Mouse (Mus musculus): ENCODE data around the gene Tmem191c. TPM values are rescaled to one million over a fixed set of nuclear protein-coding genes. Genes with fewer than 3 reads are reported as not detected.

Tmem191c gene
- total RNA-seq, 2 experiments from 2014 or later = 0.91 to 1.4 TPM

DNA sequence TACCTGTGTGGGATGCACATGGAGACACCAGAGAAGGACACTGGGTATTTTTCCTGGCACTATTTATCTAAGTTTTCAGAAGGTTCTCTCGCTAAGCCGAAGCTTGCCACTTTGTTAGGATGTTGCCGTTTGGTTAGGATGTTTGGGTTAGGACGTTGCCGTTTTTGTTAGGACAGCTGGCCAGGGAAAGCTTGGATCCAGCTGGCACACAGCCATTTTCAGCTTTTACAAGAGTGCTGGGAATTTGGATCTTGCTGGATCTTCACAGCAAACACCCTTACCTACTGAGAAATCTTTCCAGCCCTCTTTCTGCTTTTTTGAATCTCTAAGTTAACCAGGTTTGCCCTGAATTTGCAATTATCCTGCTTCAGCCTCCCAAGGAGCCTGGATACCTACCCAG lies 45.6 kb downstream of the Tmem191c start:
- intact Hi-C loops (cut with DNase I) = no loop called here
- no peak for DNase-seq

DNA sequence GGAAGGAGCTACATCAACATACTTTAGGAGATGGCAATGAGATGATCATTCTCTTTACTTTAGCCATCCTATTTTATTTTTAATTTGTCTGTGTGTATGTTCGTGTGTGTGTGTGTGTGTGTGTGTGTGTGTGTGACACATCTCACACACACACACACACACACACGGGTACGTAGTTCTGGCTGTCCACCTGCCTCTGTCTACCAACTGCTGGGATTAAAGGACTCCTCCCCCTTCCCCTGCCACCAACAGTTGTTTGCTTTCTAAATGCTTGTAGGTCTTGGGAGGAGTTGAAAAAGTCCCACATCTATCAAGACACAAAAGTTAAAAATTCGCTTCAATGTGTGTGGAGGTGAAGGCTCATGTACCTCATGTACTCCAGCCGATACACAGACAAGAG lies 48.9 kb downstream of the Tmem191c start:
- DNase-seq = no peak
- intact Hi-C loops (cut with DNase I) = no loop called here

DNA sequence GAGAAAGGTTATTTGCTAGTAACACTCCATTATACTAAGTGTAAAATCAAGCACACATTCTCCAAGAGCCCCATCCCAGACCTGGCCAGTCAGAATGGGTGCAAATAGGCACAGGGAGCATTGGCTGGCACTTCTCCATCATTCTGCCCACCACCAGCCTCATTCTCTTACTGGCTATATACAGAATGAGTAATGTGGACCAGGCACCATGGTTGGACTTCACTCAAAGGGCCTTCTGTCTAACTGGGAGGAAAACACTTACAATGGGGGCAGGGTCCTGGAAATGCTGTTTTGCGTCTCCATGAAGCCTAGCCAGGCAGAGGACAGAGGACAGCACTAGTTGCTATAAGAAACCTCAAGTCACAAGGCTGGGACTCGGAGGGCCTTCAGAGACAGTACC lies 50.2 kb downstream of the Tmem191c start:
- intact Hi-C loops (cut with DNase I) = no loop called here
- no peak for DNase-seq

DNA sequence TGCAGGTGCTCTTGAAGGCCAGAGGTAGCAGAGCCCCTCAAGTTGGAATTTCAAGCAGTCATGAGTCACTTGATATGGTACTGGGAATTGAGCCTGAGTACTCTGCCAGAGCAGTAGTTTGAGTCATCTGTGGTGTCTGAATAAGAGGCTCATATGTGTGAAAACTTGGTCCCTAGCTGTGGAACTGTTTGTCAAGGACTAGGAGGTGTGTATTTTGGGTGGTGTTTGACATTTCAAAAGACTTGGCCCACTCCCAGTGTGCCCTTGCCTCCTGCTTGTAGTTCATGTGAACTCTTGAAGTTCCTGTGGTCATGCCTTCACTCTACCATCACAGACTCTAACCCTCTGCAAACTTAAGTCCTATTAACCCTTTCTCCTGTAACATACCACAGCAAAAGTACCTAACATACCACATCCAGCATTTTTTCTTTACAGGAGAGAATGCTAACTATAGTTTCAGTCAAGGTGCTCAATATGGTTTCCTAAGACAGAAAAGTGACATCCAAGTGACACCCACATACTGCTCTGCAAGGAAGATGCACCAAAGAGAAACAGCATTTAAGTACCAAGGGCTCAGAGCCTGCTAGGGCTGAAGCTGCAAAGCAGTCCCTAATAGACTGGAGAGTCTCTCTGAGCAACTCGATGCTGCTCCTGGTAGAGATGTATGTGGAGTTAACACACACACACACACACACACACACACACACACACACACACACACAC lies 54.1 kb downstream of the Tmem191c start:
- intact Hi-C loops (cut with DNase I) = no loop called here
- no peak for DNase-seq

DNA sequence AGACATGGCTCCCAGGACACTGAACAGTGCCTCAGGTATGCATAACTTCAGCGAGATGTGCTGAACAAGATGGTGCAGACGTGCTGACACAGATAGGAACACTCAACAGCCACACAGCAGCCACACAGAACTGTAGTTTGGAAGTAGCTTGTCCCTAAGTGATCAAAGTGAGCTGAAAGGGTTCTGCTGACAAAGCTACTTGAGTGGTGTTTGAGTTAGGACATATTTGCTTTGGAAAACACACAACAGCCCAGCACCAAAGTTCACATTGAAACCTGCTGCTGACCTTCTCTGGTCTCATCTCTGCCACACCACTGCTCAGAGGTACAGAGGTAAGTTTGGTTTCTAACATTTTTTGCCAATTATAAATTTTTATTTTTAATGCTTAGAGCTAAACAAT lies 55.2 kb downstream of the Tmem191c start, which contains the start of gene Serpind1:
Gene Serpind1 (plus strand): TSS at position 256 of the 400 bp plus-strand sequence.
- intact Hi-C loops (cut with DNase I) = no loop called here

DNA sequence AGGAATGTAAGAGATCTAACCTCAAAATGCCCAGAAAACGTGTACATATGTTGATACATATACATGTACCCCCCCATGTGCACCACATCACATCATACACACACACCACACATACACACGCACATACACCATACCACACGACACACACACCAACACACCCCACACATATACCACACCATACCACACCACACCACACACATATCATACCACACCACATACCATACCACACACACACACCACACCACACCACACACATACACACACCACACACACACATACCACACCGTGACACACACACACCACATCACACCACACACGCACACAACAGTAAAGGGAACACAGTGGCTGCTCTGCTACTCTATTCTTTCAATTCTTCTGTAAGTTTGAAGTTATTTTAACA lies 56.0 kb downstream of the Tmem191c start:
- DNase-seq = no peak
- intact Hi-C loops (cut with DNase I) = no loop called here

More for the DNA sequence above, 55.2 kb downstream of the Tmem191c start, which contains the start of gene Serpind1:
- no peak for DNase-seq

Other genes starting within 250 kb of the Tmem191c start
- gene Ypel1, start 206.4 kb upstream of the Tmem191c start, total RNA-seq (2021) = under 1 TPM; 0.69 to 0.94 TPM
- 10 to 100 TPM; 23.2 to 29.4 TPM for gene Ppil2, start 164.8 kb upstream of the Tmem191c start, total RNA-seq (2021)
- gene 2610318N02Rik, start 150.9 kb upstream of the Tmem191c start, total RNA-seq (2021) = under 1 TPM in 1 of 2 experiments, not detected in 1; 0.92 TPM
- gene Sdf2l1, start 143.7 kb upstream of the Tmem191c start, total RNA-seq (2021) = 1 to 10 TPM; 3.8 to 4.8 TPM
- under 1 TPM in 1 of 2 experiments, not detected in 1; 0.20 TPM for gene Ydjc, start 131.5 kb upstream of the Tmem191c start, total RNA-seq (2021)
- under 1 TPM in 1 of 2 experiments, not detected in 1; 0.26 TPM for gene Ccdc116, start 128.8 kb upstream of the Tmem191c start, total RNA-seq (2021)
- 100 to 1,000 TPM; 130 to 135 TPM for gene Ube2l3, start 73.4 kb upstream of the Tmem191c start, total RNA-seq (2021)
- gene Rimbp3, start 67.5 kb upstream of the Tmem191c start, total RNA-seq (2021) = not detected
- gene Hic2, start 42.5 kb upstream of the Tmem191c start, total RNA-seq (2021) = 1 to 10 TPM; 1.1 to 1.3 TPM
- under 1 TPM in 1 of 2 experiments, not detected in 1; 0.27 TPM for gene Serpind1, start 55.3 kb downstream of the Tmem191c start, total RNA-seq (2021)
- gene Snap29, start 129.9 kb downstream of the Tmem191c start, total RNA-seq (2021) = 10 to 100 TPM; 14.2 to 15.6 TPM
- gene Pi4ka, start 130.2 kb downstream of the Tmem191c start, total RNA-seq (2021) = 10 to 100 TPM; 16.7 to 18.2 TPM
- gene Crkl, start 175.9 kb downstream of the Tmem191c start, total RNA-seq (2021) = 10 to 100 TPM; 17.3 to 17.6 TPM
- under 1 TPM in 1 of 2 experiments, not detected in 1; 0.20 TPM for gene Aifm3, start 213.5 kb downstream of the Tmem191c start, total RNA-seq (2021)
- gene Lztr1, start 232.6 kb downstream of the Tmem191c start, total RNA-seq (2021) = 10 to 100 TPM; 18.8 to 23.2 TPM